Mouse (Mus musculus) embryonic fibroblast, embryonic 13.5 days (primary cell): ENCODE measurements around the gene Rnf217.

Source experiments
- CTCF ChIP-seq: IDR thresholded peaks from 2 replicates; pipeline ENCODE4 v1.5.1; 2011; ENCODE audit warnings: mild to moderate bottlenecking, control low read depth, low read length, moderate library complexity, borderline replicate concordance; ENCODE audit not compliant: insufficient read depth
- POLR2A ChIP-seq: IDR thresholded peaks from 2 replicates; pipeline ENCODE4 v1.6.1; 2011; ENCODE audit warnings: low read depth, mild to moderate bottlenecking, control low read depth, low read length, moderate library complexity

GRCm38 (mm10) chr10:31580073-31580472 lies 28.9 kb downstream of the Rnf217 start:
- TF ChIP-seq CTCF (no peak), POLR2A (no peak)
